Mouse (Mus musculus) bone marrow, adult 2 months (tissue): Measurements from ENCODE around the gene Dctpp1.

Experiments used
- CTCF ChIP-seq: fragments of 200-500 bp; IDR thresholded peaks from 2 replicates; pipeline ENCODE4 v1.5.1; 2011; ENCODE audit warnings: low read length, control low read depth; ENCODE audit not compliant: control insufficient read depth, insufficient read depth
- POLR2A ChIP-seq: fragments of 200-500 bp; IDR thresholded peaks from 2 replicates; pipeline ENCODE4 v1.6.1; 2011; ENCODE audit warnings: low read depth, mild to moderate bottlenecking, control low read depth, low read length, borderline replicate concordance; ENCODE audit not compliant: control insufficient read depth

GRCm38 (mm10) chr7:127233368-127233749 lies 27.1 kb downstream of the Dctpp1 start:
- peak; percentile 7; the same call in 1 of the 2 replicates for TF ChIP-seq CTCF
- TF ChIP-seq POLR2A, result no peak
